Mouse (Mus musculus) MEL (cell line): ENCODE measurements around the gene Gas2l2. TPM values are rescaled to one million over a fixed set of nuclear protein-coding genes. Genes with fewer than 3 reads are reported as not detected.

ENCODE experiments used
- DNase-seq: peaks from one replicate; pipeline ENCODE4 v3.0.0; 2011; ENCODE audit warnings: low read depth, low spot score
- H3K27ac ChIP-seq: 2 replicates; pipeline ENCODE4 v1.5.1; 2012; ENCODE audit warnings: low read depth, mild to moderate bottlenecking, control low read depth, low read length, moderate library complexity; ENCODE audit not compliant: control insufficient read depth
- H3K27me3 ChIP-seq, 2 experiments: fragments of 150-350 bp in 1 of 2; sonication (generic) in 1 of 2; 2 replicates each; pipeline ENCODE4 v1.6.1; 2012; ENCODE audit warnings: low read length in 2 of 2, mild to moderate bottlenecking in 2 of 2, improper control_type of control experiment in 1 of 2, moderate library complexity in 1 of 2; ENCODE audit not compliant: insufficient read depth in 2 of 2, control insufficient read depth in 1 of 2
- H3K36me3 ChIP-seq, 2 experiments: 2 replicates each; pipeline ENCODE4 v1.6.1; 2012 to 2014; ENCODE audit warnings: low read length in 2 of 2, improper control_type of control experiment in 1 of 2, inconsistent platforms in 1 of 2, mild to moderate bottlenecking in 1 of 2; ENCODE audit not compliant: insufficient read depth in 2 of 2, control insufficient read depth in 1 of 2
- H3K4me1 ChIP-seq, 2 experiments: fragments of 150-350 bp in 1 of 2; sonication (generic) in 1 of 2; 2 replicates each; pipeline ENCODE4 v1.6.1; 2012; ENCODE audit warnings: low read length in 2 of 2, improper control_type of control experiment in 1 of 2, mild to moderate bottlenecking in 1 of 2; ENCODE audit not compliant: insufficient read depth in 2 of 2, control insufficient read depth in 1 of 2
- H3K4me3 ChIP-seq, 2 experiments: fragments of 150-350 bp in 1 of 2; sonication (generic) in 1 of 2; 2 replicates each; pipeline ENCODE4 v1.5.1; 2012; ENCODE audit warnings: low read depth in 2 of 2, low read length in 2 of 2, mild to moderate bottlenecking in 2 of 2, moderate library complexity in 2 of 2, control low read depth in 1 of 2, improper control_type of control experiment in 1 of 2; ENCODE audit not compliant: control insufficient read depth in 1 of 2, insufficient read depth in 1 of 2
- H3K79me2 ChIP-seq: 2 replicates; pipeline ENCODE4 v1.6.1; 2012; ENCODE audit warnings: mild to moderate bottlenecking, low read length, moderate library complexity; ENCODE audit not compliant: control insufficient read depth, poor library complexity, insufficient read depth
- H3K9ac ChIP-seq: 2 replicates; pipeline ENCODE4 v1.6.1; 2012; ENCODE audit warnings: low read depth, mild to moderate bottlenecking, control low read depth, low read length, moderate library complexity; ENCODE audit not compliant: control insufficient read depth, poor library complexity, severe bottlenecking
- H3K9me3 ChIP-seq: fragments of 150-350 bp; sonication (generic); replicated peaks from 2 replicates; pipeline ENCODE4 v1.6.1; 2012; ENCODE audit warnings: mild to moderate bottlenecking, low read length, improper control_type of control experiment, moderate library complexity; ENCODE audit not compliant: insufficient read depth
- CHD1 ChIP-seq: IDR thresholded peaks from 2 replicates; pipeline ENCODE4 v1.6.1; 2012; ENCODE audit warnings: low read depth, mild to moderate bottlenecking, inconsistent platforms, low read length, improper control_type of control experiment
- CHD2 ChIP-seq: IDR thresholded peaks from 2 replicates; pipeline ENCODE4 v1.6.1; 2011; ENCODE audit warnings: low read length, improper control_type of control experiment
- CTCF ChIP-seq, 3 experiments: IDR thresholded peaks in 2 of 3; conservative IDR thresholded peaks in 1 of 3; 2 replicates each; pipeline ENCODE4 v1.5.1; 2011 to 2012; ENCODE audit warnings: low read length in 3 of 3, low read depth in 2 of 3, mild to moderate bottlenecking in 2 of 3, improper control_type of control experiment in 1 of 3, inconsistent platforms in 1 of 3, mixed read lengths in 1 of 3, moderate library complexity in 1 of 3; ENCODE audit not compliant: control insufficient read depth in 1 of 3, insufficient read depth in 1 of 3, poor library complexity in 1 of 3, severe bottlenecking in 1 of 3
- EP300 ChIP-seq, 2 experiments: IDR thresholded peaks; 2 replicates each; pipeline ENCODE4 v1.6.1; 2011; ENCODE audit warnings: improper control_type of control experiment in 2 of 2, low read length in 2 of 2, low read depth in 1 of 2, mild to moderate bottlenecking in 1 of 2
- GATA1 ChIP-seq: IDR thresholded peaks from 2 replicates; pipeline ENCODE4 v1.6.1; 2011; ENCODE audit warnings: low read depth, low read length, improper control_type of control experiment
- JUND ChIP-seq: IDR thresholded peaks from 2 replicates; pipeline ENCODE4 v1.6.1; 2011; ENCODE audit warnings: low read depth, mild to moderate bottlenecking, improper control_type of control experiment, low read length
- MAFK ChIP-seq: IDR thresholded peaks from 2 replicates; pipeline ENCODE4 v1.6.1; 2011; ENCODE audit warnings: low read depth, mild to moderate bottlenecking, low read length, improper control_type of control experiment, borderline replicate concordance
- MAX ChIP-seq: IDR thresholded peaks from 2 replicates; pipeline ENCODE4 v1.6.1; 2011; ENCODE audit warnings: low read length, improper control_type of control experiment
- MYB ChIP-seq: IDR thresholded peaks from 2 replicates; pipeline ENCODE4 v1.6.1; 2011; ENCODE audit warnings: mild to moderate bottlenecking, low read depth, low read length, improper control_type of control experiment
- NRF1 ChIP-seq: IDR thresholded peaks from 2 replicates; pipeline ENCODE4 v1.6.1; 2014; ENCODE audit warnings: low read depth, mild to moderate bottlenecking, inconsistent platforms, low read length, improper control_type of control experiment, moderate library complexity; ENCODE audit not compliant: poor library complexity, insufficient read depth, severe bottlenecking
- RCOR1 ChIP-seq: IDR thresholded peaks from 2 replicates; pipeline ENCODE4 v1.6.1; 2012; ENCODE audit warnings: low read depth, mild to moderate bottlenecking, inconsistent platforms, low read length, improper control_type of control experiment
- SMC3 ChIP-seq: IDR thresholded peaks from 2 replicates; pipeline ENCODE4 v1.6.1; 2011; ENCODE audit warnings: low read depth, low read length, improper control_type of control experiment
- TAL1 ChIP-seq: IDR thresholded peaks from 2 replicates; pipeline ENCODE4 v1.6.1; 2012; ENCODE audit warnings: mild to moderate bottlenecking, inconsistent platforms, low read length, moderate library complexity, mixed read lengths
- TCF12 ChIP-seq: IDR thresholded peaks from 2 replicates; pipeline ENCODE4 v1.6.1; 2014; ENCODE audit warnings: low read depth, mild to moderate bottlenecking, inconsistent platforms, low read length, improper control_type of control experiment, moderate library complexity
- ZC3H11A ChIP-seq: IDR thresholded peaks from 2 replicates; pipeline ENCODE4 v1.6.1; 2012; ENCODE audit warnings: low read depth, mild to moderate bottlenecking, inconsistent platforms, low read length, improper control_type of control experiment
- ZKSCAN1 ChIP-seq: IDR thresholded peaks from 2 replicates; pipeline ENCODE4 v1.6.1; 2012; ENCODE audit warnings: low read depth, mild to moderate bottlenecking, inconsistent platforms, low read length, improper control_type of control experiment, moderate library complexity
- ZMIZ1 ChIP-seq: IDR thresholded peaks from 2 replicates; pipeline ENCODE4 v1.6.1; 2012; ENCODE audit warnings: low read depth, mild to moderate bottlenecking, inconsistent platforms, low read length, improper control_type of control experiment, moderate library complexity
- polyA plus RNA-seq, 2 experiments: library from polyadenylated mRNA; stranded (reverse) in 1 of 2; unstranded in 1 of 2; fragments of >175 nt in 1 of 2; fragments of >200 nt in 1 of 2; gene quantifications; 2 replicates each; pipeline versions ENCODE4 v1.2.1 to v1.2.4; 2012; ENCODE audit warnings: low replicate concordance in 2 of 2, low read depth in 1 of 2; ENCODE audit not compliant: insufficient read length in 2 of 2, insufficient read depth in 1 of 2, missing spikeins in 1 of 2
- total RNA-seq: library from RNA; depleted of rRNA; stranded (reverse); fragments of 300-350 nt; gene quantifications from 2 replicates; pipeline ENCODE4 v1.2.3, GENCODE M21; 2012

The Gas2l2 gene
- total and polyA plus RNA-seq, 3 experiments = not detected

- H3K9ac ChIP-seq = no peak overlapping the region
- peaks cover 10 to 13% of the 10 kb centered on the region in 2 experiments for H3K27me3 ChIP-seq
- no peak overlapping the region for H3K4me3 ChIP-seq
- no peak overlapping the region for H3K27ac ChIP-seq
- no peaks in the 10 kb centered on the region for H3K79me2 ChIP-seq
- no peaks in the 10 kb centered on the region for H3K36me3 ChIP-seq
- H3K9me3 ChIP-seq = no peaks in the 10 kb centered on the region
- peaks cover 0 to 7% of the 10 kb centered on the region in 2 experiments; a peak in 1 of 4 replicates for H3K4me1 ChIP-seq
- TF ChIP-seq TCF12 = peak; percentile 31; the same call in 1 of the 2 replicates
- no peak for TF ChIP-seq SMC3
- TF ChIP-seq EP300 (IDR thresholded peaks at IDR 0.05; ENCODE audit: low read depth in 1 of 2, low read length in 2 of 2) = 0 out of 4 replicates have a peak, but pooled peaks of 1 of the 2 experiments have one; percentile 13
- TF ChIP-seq TAL1 = peak; percentile 39; the same call in 1 of the 2 replicates
- TF ChIP-seq, all 39 proteins: peak for 3
- no peak for DNase-seq
These were observed 32.3 kb upstream of the Gas2l2 start for GRCm38 (mm10) chr11:83461462-83462027.

GRCm38 (mm10) chr11:83457912-83458601 lies 28.8 kb upstream of the Gas2l2 start:
- Histone ChIP-seq H3K79me2 (no peaks in the 10 kb centered on the region), H3K27me3 (peaks cover 14 to 21% of the 10 kb centered on the region in 2 experiments), H3K36me3 (no peaks in the 10 kb centered on the region), H3K4me3 (no peak overlapping the region), H3K9ac (no peak overlapping the region), H3K9me3 (no peaks in the 10 kb centered on the region)
- no peak for TF ChIP-seq CHD2
- no peak for TF ChIP-seq CHD1
- no peak for TF ChIP-seq MAFK
- no peak for TF ChIP-seq MAX
- no peak for TF ChIP-seq MYB
- no peak for TF ChIP-seq SMC3
- no peak for TF ChIP-seq ZMIZ1
- no peak for TF ChIP-seq NRF1
- TF ChIP-seq CTCF (IDR thresholded peaks at IDR 0.05 in 2 of 3, conservative IDR thresholded peaks at IDR 0.05 in 1 of 3; ENCODE audit: control insufficient read depth in 1 of 3, insufficient read depth in 1 of 3, low read depth in 2 of 3, low read length in 3 of 3, poor library complexity in 1 of 3, severe bottlenecking in 1 of 3) = no peak
- no peak for TF ChIP-seq JUND
- no peak for TF ChIP-seq ZKSCAN1
- TF ChIP-seq RCOR1 = no peak
- no peak for TF ChIP-seq TAL1
- no peak for TF ChIP-seq ZC3H11A
- no peak for TF ChIP-seq GATA1
- TF ChIP-seq, all 39 proteins: peak for 0
- no peak for DNase-seq
- Histone ChIP-seq H3K27ac (no peak overlapping the region), H3K4me1 (peaks cover 0 to 7% of the 10 kb centered on the region in 2 experiments; a peak in 1 of 4 replicates)
